ENCODE assay signal across 11 mouse cellular contexts in the genomic region with DNA sequence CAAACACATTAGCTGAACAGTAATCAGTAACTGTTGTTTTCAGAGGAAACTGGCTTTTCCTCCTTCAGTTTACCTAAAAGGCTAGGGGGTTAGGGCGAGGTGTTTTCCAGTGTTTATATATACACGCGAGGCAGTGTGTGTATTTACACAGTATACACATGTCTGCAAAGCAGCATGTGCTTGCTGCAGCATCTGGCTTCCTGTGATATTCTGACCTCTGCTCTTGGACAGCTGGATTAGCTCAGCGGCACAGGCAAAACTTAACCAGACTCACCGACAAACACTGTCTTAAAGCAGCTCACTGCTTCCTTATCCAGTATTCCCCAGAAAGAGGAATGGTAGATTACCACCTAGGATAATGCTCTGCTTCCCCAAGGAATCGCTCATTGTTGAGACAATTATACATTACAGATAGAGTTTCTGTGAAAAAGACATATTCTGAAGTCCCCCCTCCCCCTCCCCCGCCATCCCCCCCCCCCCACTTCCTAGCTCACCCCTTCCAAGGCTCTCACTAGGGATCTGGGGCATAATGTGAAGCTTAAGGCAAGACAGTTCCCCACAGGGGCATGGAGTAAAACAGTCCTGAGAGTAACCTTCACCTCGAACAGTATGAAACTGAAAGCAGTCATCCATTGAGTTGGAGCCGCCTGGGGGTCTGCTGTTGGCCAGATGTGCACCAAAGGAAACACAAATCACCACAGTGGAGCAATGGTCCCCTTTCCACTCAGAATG.
DNase-seq lines count a peak whose midpoint lies in the region; ATAC-seq and TF ChIP-seq lines count a peak whose summit lies in the region.
"Had no signal": no experiment of that assay in that cellular context is flagged by ENCODE, and none has a peak within 500 bp of the region (broad histone marks: within the 10 kb centered on the region; RNA-seq: fewer than 3 reads in every experiment).

No protein-coding gene starts in this region.

- no peaks in the 10 kb centered on the region for H3K27me3 ChIP-seq in heart, embryonic 11.5 days (ENCODE audit: control insufficient read depth, insufficient read depth, low read length)
- no peaks in the 10 kb centered on the region for H3K27me3 ChIP-seq in embryonic facial prominence, embryonic 14.5 days (replicated peaks; ENCODE audit: control insufficient read depth, insufficient read depth, low read length)
- H3K27me3 ChIP-seq in kidney, postnatal 0 days (ENCODE audit: insufficient read depth, low read length), result no peaks in the 10 kb centered on the region
- H3K27me3 ChIP-seq: limb, embryonic 13.5 days had no signal

- H3K4me2 ChIP-seq in heart, embryonic 11.5 days, result no peak overlapping the region
- H3K4me2 ChIP-seq in embryonic facial prominence, embryonic 14.5 days (ENCODE audit: low read depth, low read length), result peak overlapping the region; percentile 15; the same call in 1 of the 2 replicates
- H3K4me2 ChIP-seq in kidney, postnatal 0 days (ENCODE audit: low read length), result no peak overlapping the region
- H3K4me2 ChIP-seq: limb, embryonic 13.5 days had no signal

- no peak overlapping the region for H3K27ac ChIP-seq in heart, embryonic 11.5 days (ENCODE audit: low read depth, low read length)
- H3K27ac ChIP-seq in embryonic facial prominence, embryonic 14.5 days (replicated peaks; ENCODE audit: low read depth, low read length), result no peak overlapping the region
- H3K27ac ChIP-seq in kidney, postnatal 0 days, result no peak overlapping the region
- H3K27ac ChIP-seq: limb, embryonic 13.5 days had no signal

- no peaks in the 10 kb centered on the region for H3K36me3 ChIP-seq in heart, embryonic 11.5 days (ENCODE audit: control insufficient read depth, insufficient read depth, low read length)
- H3K36me3 ChIP-seq in embryonic facial prominence, embryonic 14.5 days (ENCODE audit: control insufficient read depth, insufficient read depth, low read length), result no peaks in the 10 kb centered on the region
- no peaks in the 10 kb centered on the region for H3K36me3 ChIP-seq in kidney, postnatal 0 days (ENCODE audit: insufficient read depth, low read length)
- H3K36me3 ChIP-seq: limb, embryonic 13.5 days had no signal

- no peak for ATAC-seq in heart, embryonic 11.5 days (replicated peaks; ENCODE audit: insufficient number of reproducible peaks, low FRiP score, low TSS enrichment)
- ATAC-seq in embryonic facial prominence, embryonic 14.5 days (ENCODE audit: low read depth), result 0 out of 2 replicates have a peak, but pooled peaks have one; percentile 50
- peak; percentile 52; the same call in 1 of the 2 replicates for ATAC-seq in kidney, postnatal 0 days (replicated peaks; ENCODE audit: low FRiP score, low read depth)

- no peak overlapping the region for H3K9ac ChIP-seq in heart, embryonic 11.5 days (ENCODE audit: low read depth, low read length)
- no peak overlapping the region for H3K9ac ChIP-seq in embryonic facial prominence, embryonic 14.5 days (ENCODE audit: low read depth, low read length)
- H3K9ac ChIP-seq in kidney, postnatal 0 days (ENCODE audit: low read depth, low read length), result no peak overlapping the region
- H3K9ac ChIP-seq: limb, embryonic 13.5 days had no signal

- no peaks in the 10 kb centered on the region for H3K4me1 ChIP-seq in heart, embryonic 11.5 days (ENCODE audit: control insufficient read depth, insufficient read depth, low read length)
- no peaks in the 10 kb centered on the region for H3K4me1 ChIP-seq in embryonic facial prominence, embryonic 14.5 days (ENCODE audit: control insufficient read depth, insufficient read depth, low read length)
- H3K4me1 ChIP-seq in kidney, postnatal 0 days (replicated peaks; ENCODE audit: insufficient read depth, low read length), result no peaks in the 10 kb centered on the region
- H3K4me1 ChIP-seq: limb, embryonic 13.5 days had no signal

- DNase-seq in heart, adult 8-10 months (ENCODE audit: low spot score), result peak; percentile 3
- DNase-seq in embryonic facial prominence, embryonic 14.5 days (ENCODE audit: low spot score), result peak; percentile 24
- DNase-seq in kidney, postnatal 0 days (ENCODE audit: low spot score), result peak; percentile 58
- peak; percentile 43 for DNase-seq in lung, postnatal 25 days (ENCODE audit: low spot score)
- no peak for DNase-seq in layer of hippocampus, postnatal 25 days (ENCODE audit: extremely low spot score in 1 of 2, low spot score in 1 of 2)
- DNase-seq in adrenal gland, adult 2 months, result no peak
- DNase-seq in adrenal gland, postnatal 36 days, result no peak
- DNase-seq: cerebellum, postnatal 25 days; midbrain, embryonic 14.5 days had no signal

- H3K4me3 ChIP-seq in heart, embryonic 11.5 days (ENCODE audit: low read depth, low read length), result no peak overlapping the region
- no peak overlapping the region for H3K4me3 ChIP-seq in embryonic facial prominence, embryonic 14.5 days (ENCODE audit: low read depth, low read length)
- no peak overlapping the region for H3K4me3 ChIP-seq in kidney, postnatal 0 days (replicated peaks; ENCODE audit: low read depth, low read length)
- H3K4me3 ChIP-seq: limb, embryonic 13.5 days had no signal

- TF ChIP-seq CTCF in kidney, postnatal 0 days (IDR thresholded peaks at IDR 0.05; ENCODE audit: low read depth), result no peak

- H3K9me3 ChIP-seq in heart, embryonic 11.5 days (replicated peaks; ENCODE audit: control insufficient read depth, low read length), result no peaks in the 10 kb centered on the region
- no peaks in the 10 kb centered on the region for H3K9me3 ChIP-seq in embryonic facial prominence, embryonic 14.5 days (ENCODE audit: control insufficient read depth, low read length)
- H3K9me3 ChIP-seq in kidney, postnatal 0 days (replicated peaks; ENCODE audit: low read length), result no peaks in the 10 kb centered on the region
- H3K9me3 ChIP-seq: limb, embryonic 13.5 days had no signal

- 58% methylated on average over 9 of the region's 9 CpGs for WGBS in heart, embryonic 11.5 days (ENCODE audit: insufficient replicate concordance)
- 39% methylated on average over 8 of the region's 9 CpGs for WGBS in embryonic facial prominence, embryonic 14.5 days
- WGBS in kidney, postnatal 0 days, result 31% methylated on average over 9 of the region's 9 CpGs

Comparison
In these comparisons a context has a peak if more than half of its experiments do, and no peak if none do; other contexts are left out.
1. DNase-seq: peak in heart, adult 8-10 months (single experiment), embryonic facial prominence, embryonic 14.5 days (single experiment), kidney, postnatal 0 days (single experiment) and lung, postnatal 25 days (single experiment); none in layer of hippocampus, postnatal 25 days (0 of 2), adrenal gland, adult 2 months (single experiment) and adrenal gland, postnatal 36 days (0 of 2).